Mouse (Mus musculus) layer of hippocampus, adult 9-11 months (tissue): ENCODE data around the gene Tmem169.
A peak's percentile ranks its signal among the peaks of the same experiment; 100 is the strongest.

Experiments used
- DNase-seq: peaks from one replicate; pipeline ENCODE4 v3.0.0; 2022

Gene Tmem169

DNA sequence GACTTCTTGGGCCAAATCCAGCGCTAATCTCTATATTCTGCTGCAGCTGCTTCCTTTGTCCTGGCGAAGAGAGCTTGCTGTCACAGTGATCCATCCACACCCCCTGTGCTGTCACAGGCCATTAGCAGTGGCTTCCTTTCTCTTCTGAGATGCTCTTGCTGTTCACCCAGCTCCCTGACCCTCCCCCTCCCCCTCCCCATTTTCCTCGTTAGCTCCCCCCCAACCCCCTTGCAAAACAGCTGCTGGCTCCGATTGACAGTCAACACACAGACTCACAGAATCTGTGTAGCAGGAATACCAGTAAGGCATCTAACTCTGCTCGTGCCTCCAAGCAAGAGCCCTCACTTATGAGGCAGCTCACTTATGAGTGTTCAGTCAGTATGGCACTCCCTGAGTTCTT, 2.7 kb downstream of the Tmem169 start:
- DNase-seq: no peak

- DNase-seq: no peak
These were observed 3.7 kb downstream of the Tmem169 start for GRCm38 (mm10) chr1:72287893-72288292.

- DNase-seq: no peak
These were observed 4.5 kb downstream of the Tmem169 start for GRCm38 (mm10) chr1:72288527-72289150.

GRCm38 (mm10) chr1:72290896-72291295, 6.7 kb downstream of the Tmem169 start:
- DNase-seq: no peak

DNA sequence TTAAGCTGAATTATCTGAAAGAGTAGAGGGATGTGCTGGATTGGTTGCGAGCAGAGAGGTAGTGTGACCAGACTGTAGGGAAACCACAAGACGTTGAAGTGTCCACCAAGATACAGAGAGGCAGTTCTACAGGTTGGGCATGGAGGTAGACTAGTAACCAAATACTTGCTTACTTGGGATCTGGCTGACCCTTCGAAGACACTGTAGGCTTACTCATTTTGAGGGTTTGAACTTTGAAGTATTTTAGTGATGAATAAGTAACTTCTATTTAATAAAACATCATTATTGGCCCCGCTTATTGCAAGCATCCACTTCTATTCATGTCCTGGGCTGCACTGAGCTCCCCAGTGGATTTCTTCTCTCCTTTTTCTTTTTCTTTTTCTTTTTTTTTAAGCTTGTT, 7.3 kb downstream of the Tmem169 start:
- no peak for DNase-seq

- DNase-seq: no peak
These were observed 7.8 kb downstream of the Tmem169 start for GRCm38 (mm10) chr1:72291925-72292324.

DNA sequence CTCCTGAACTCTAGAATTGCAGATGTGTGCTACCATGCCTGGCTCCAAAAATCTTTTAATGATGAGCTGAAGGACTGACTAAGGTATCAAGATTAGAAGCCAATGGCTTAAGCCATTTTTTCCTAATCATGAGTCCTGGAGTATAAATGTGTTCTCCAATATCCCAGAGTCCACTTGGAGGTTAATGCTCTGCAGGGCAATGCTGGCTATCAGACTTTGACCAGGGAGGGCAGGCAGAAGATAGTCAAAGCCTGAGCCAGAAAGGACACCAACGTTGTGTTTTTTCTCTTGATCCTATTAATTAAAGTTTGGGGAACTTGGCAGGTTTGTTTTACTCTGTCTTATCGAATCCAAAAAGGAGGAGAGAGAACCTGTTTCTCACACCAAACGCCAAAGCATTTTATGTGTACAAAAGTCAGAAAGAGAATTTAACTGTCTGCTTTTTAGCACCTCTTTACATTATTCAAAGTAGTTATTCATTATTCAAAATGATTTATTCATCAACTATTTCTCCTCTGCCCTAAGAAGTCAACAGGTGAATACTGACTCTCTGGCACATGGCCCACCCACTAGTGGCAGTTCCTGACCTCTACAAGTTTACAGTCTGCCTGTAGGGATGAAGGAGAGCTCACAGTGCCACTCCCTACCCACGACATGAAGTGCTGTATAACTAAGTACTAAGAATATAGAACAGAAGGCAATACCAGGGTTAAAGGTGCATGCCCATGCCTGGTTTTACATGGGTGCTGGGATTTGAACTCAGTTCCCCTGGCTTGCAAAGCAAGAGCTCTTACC, 9.9 kb downstream of the Tmem169 start:
- no peak for DNase-seq

- DNase-seq: peak; percentile 45
These were observed 11.6 kb downstream of the Tmem169 start for GRCm38 (mm10) chr1:72295746-72296145.

- DNase-seq: no peak
These were observed 17.7 kb downstream of the Tmem169 start for GRCm38 (mm10) chr1:72301845-72302244.

- no peak for DNase-seq
These were observed 22.1 kb downstream of the Tmem169 start for GRCm38 (mm10) chr1:72306241-72306640.

DNA sequence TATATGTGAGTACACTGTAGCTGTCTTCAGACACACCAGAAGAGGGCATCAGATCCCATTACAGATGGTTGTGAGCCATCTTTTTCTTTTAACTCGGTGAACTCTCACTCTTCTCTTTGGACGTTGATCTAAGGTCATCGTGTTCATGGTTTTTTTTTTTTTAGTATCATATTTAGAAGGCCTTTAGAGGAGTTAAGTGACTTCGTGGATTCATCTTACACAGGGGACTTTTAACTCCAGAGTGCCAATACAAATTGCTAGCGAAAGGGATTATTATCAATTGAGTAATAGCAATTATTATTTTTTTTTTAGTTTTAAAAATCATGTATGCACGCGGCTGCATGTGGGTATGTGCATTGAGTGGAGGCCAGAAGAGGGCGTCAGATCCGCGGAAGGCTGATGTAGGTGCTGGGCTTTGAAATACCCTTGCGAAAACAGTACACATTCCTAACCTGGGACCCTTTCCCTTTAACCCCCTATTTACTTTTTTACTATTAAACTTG, 22.6 kb downstream of the Tmem169 start:
- peak; percentile 30 for DNase-seq

DNA sequence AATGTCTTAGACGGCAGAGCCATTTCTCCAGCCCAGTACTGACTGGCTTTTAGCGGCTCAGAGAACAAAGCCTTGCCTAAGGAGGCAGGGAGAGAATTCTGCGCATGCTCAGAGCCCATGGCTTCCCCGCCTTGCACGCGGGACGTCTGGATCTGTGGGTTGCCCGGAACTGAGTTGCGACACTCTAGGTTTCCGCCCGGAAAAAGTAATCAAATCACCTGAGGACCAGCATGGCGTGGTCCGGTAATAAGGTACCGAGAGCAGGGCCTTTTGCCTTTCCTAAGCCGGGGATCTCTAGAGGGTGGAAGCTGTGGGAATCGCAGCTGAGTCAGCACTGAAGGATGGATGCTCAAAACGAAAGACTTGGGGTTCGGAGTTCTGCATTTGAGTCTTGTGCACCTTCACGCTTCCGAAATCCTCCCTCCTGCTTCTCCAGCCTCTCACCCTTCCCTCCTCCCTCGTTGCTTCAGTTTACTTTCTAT, 23.2 kb downstream of the Tmem169 start, which contains the start of gene Xrcc5:
TSS of gene Xrcc5 (plus strand) at position 105 of the 482 bp plus-strand sequence.
- DNase-seq: peak; percentile 95

GRCm38 (mm10) chr1:72308919-72309318, 24.8 kb downstream of the Tmem169 start:
- DNase-seq: no peak

DNA sequence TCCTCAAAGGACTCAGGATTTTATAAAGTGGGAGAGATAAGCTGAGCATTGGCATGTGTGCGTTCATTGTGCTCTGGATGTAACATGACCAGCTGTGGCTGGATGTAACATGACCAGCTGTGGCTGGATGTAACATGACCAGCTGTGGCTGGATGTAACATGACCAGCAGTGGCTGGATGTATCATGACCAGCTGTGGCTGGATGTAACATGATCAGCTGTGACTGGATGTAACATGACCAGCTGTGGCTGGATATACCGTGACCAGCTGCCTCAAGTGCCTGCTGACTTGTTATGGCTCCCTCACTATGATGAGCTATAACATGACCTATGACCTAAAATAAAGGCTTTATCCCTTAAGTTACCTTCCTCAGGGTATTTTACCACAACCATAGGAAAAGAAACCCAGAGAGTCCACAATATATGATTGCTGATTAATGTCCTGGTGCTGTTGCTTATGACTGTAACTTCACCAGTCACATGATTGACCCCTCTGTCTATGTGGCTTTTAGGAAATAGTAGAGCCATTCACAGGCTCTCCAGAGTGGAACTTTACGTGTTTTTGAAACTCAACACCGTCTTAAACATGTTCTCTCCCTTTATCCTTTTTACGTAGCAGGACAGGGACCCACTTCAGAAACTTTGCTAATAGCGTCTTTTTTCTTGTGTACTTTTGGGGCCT, 25.7 kb downstream of the Tmem169 start:
- no peak for DNase-seq

- no peak for DNase-seq
These were observed 28.7 kb downstream of the Tmem169 start for GRCm38 (mm10) chr1:72312701-72313398.

DNA sequence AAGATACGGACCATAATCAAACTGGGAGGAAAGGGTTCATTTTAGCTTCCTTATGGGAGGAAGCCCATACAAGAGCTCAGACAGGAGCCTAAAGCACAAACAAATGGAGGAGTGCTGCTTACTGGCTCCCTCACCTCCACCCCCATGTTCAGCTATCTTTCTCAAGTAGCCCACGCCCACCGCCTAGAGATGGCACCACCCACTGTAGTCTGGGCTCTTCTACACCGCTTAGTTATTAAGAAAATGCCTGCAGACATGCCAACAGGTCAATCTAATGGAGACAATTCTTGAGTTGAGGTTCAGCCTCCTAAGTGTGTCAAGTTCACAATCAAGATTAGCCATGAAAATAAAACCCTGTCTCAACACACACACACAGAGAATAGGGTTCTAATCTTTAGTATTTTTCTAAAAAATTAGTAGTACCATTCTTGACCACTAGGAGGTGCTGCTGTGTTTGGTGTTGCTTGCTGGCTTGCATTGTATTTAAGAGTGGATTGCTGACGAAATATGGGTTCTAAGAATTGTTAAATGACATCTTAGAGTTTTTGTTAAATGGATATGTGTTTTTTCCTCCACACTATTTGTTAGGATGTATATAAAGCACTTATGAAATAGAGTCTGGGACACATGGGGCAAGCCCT, 29.4 kb downstream of the Tmem169 start:
- no peak for DNase-seq

GRCm38 (mm10) chr1:72315447-72315846, 31.3 kb downstream of the Tmem169 start:
- no peak for DNase-seq

DNA sequence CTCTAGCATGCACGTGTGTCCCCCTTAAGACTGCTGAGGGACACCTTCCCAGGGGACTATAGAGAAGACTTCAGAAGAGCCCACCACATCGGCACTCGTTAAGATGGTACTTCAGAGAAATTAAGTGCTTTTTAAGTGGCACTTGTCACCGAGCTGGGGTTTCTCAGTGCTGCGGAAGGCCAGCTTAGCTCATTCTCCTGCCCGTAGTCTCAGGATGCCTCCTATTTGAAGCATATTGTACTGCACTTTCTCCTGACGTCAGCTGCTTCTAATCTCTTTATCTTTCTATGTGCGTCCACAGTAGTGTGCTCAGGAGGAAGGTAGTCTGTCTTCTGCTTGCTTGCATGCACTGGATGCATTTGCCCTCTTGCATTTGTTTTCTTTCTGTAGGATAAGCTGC, 32.2 kb downstream of the Tmem169 start:
- no peak for DNase-seq

GRCm38 (mm10) chr1:72316901-72317300, 32.7 kb downstream of the Tmem169 start:
- DNase-seq: no peak

DNA sequence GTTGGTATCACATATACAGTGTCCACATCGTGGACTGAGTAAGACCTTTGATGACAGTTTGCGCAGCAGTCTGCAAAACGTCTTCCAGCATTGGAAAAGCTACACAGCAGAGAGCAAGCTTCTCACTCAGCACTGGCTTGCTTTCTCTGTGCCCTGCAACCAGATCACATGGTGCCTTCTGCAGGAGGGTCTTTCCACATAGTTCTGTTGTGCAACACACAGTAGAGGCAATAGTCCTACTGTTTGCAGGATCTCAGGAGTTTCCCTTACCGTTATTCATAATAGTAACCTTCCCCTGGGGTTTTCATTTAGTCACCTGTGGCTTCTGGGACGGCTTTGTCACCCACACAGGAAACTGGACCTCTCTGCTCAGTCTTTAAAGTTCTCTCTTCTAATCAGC, 36.6 kb downstream of the Tmem169 start:
- no peak for DNase-seq

GRCm38 (mm10) chr1:72323248-72323647, 39.1 kb downstream of the Tmem169 start:
- DNase-seq: no peak

GRCm38 (mm10) chr1:72326162-72326821, 42.1 kb downstream of the Tmem169 start:
- DNase-seq: no peak
